Mouse (Mus musculus) myocyte (in vitro differentiated cells): ENCODE results near the gene Ndrg3. TPM values are rescaled to one million over a fixed set of nuclear protein-coding genes. Genes with fewer than 3 reads are reported as not detected.
A peak's percentile ranks its signal among the peaks of the same experiment; 100 is the strongest.

Experiments used
- H3K27me3 ChIP-seq: one replicate; pipeline ENCODE4 v1.6.1; 2011; ENCODE audit not compliant: control insufficient read depth, insufficient read depth, insufficient read length
- H3K36me3 ChIP-seq: one replicate; pipeline ENCODE4 v1.6.1; 2011; ENCODE audit not compliant: control insufficient read depth, insufficient read depth
- H3K4me2 ChIP-seq: one replicate; pipeline ENCODE4 v1.6.1; 2011; ENCODE audit warnings: low read depth, control low read depth
- H3K4me3 ChIP-seq: one replicate; pipeline ENCODE4 v1.5.1; 2011; ENCODE audit warnings: mild to moderate bottlenecking, control low read depth, moderate library complexity
- H3K79me2 ChIP-seq: one replicate; pipeline ENCODE4 v1.6.1; 2011; ENCODE audit not compliant: control insufficient read depth, insufficient read depth
- H3ac ChIP-seq: one replicate; pipeline ENCODE4 v1.6.1; 2011; ENCODE audit not compliant: control insufficient read depth, insufficient read length
- CEBPB ChIP-seq: IDR thresholded peaks from 2 replicates; pipeline ENCODE4 v1.6.1; 2011; ENCODE audit warnings: mild to moderate bottlenecking, moderate library complexity; ENCODE audit not compliant: poor library complexity, insufficient read depth, severe bottlenecking
- E2F4 ChIP-seq: IDR thresholded peaks from one replicate; pipeline ENCODE4 v1.6.1; 2011; ENCODE audit warnings: mild to moderate bottlenecking, control low read depth, moderate library complexity; ENCODE audit not compliant: insufficient read depth
- MAX ChIP-seq: IDR thresholded peaks from one replicate; pipeline ENCODE4 v1.6.1; 2011; ENCODE audit warnings: low read depth, mild to moderate bottlenecking, control low read depth
- MYOD1 ChIP-seq, 3 experiments: IDR thresholded peaks; one replicate each; pipeline ENCODE4 v1.6.1; 2011; ENCODE audit warnings: control low read depth in 2 of 3, low read depth in 2 of 3, mild to moderate bottlenecking in 2 of 3, moderate library complexity in 1 of 3; ENCODE audit not compliant: insufficient read length in 2 of 3, control insufficient read depth in 1 of 3
- MYOG ChIP-seq, 3 experiments: IDR thresholded peaks; one replicate each; pipeline ENCODE4 v1.6.1; 2011; ENCODE audit warnings: control low read depth in 2 of 3, low read depth in 2 of 3, mild to moderate bottlenecking in 2 of 3; ENCODE audit not compliant: insufficient read length in 2 of 3, control insufficient read depth in 1 of 3, insufficient read depth in 1 of 3
- POLR2A ChIP-seq: IDR thresholded peaks from one replicate; pipeline ENCODE4 v1.6.1; 2011; ENCODE audit warnings: low read depth, mild to moderate bottlenecking, control low read depth, moderate library complexity; ENCODE audit not compliant: insufficient read length
- POLR2AphosphoS2 ChIP-seq: IDR thresholded peaks from one replicate; pipeline ENCODE4 v1.6.1; 2011; ENCODE audit warnings: low read depth, control low read depth; ENCODE audit not compliant: insufficient read length
- REST ChIP-seq: IDR thresholded peaks from one replicate; pipeline ENCODE4 v1.6.1; 2011; ENCODE audit warnings: mild to moderate bottlenecking, control low read depth, moderate library complexity; ENCODE audit not compliant: insufficient read depth, insufficient read length
- SRF ChIP-seq: IDR thresholded peaks from one replicate; pipeline ENCODE4 v1.6.1; 2011; ENCODE audit warnings: low read depth; ENCODE audit not compliant: control insufficient read depth, insufficient read length
- TCF12 ChIP-seq: IDR thresholded peaks from one replicate; pipeline ENCODE4 v1.6.1; 2011; ENCODE audit warnings: mild to moderate bottlenecking, control low read depth; ENCODE audit not compliant: poor library complexity, insufficient read depth, severe bottlenecking
- TCF3 ChIP-seq: IDR thresholded peaks from one replicate; pipeline ENCODE4 v1.6.1; 2011; ENCODE audit warnings: low read depth, control low read depth; ENCODE audit not compliant: insufficient read length
- USF1 ChIP-seq: IDR thresholded peaks from one replicate; pipeline ENCODE4 v1.6.1; 2011; ENCODE audit warnings: low read depth, mild to moderate bottlenecking, control low read depth, moderate library complexity
- polyA plus RNA-seq: library from polyadenylated mRNA; unstranded; fragments of >200 nt; fragmentation: generic; extraction: Trizol; gene quantifications from one replicate; pipeline ENCODE4 v1.2.1, GENCODE M21; 2012; ENCODE audit warnings: missing spikeins

Ndrg3 gene
- polyA plus RNA-seq, 1 experiment = 34.0 TPM

- Histone ChIP-seq H3ac (no peak overlapping the region), H3K27me3 (no peaks in the 10 kb centered on the region), H3K79me2 (peaks cover 5% of the 10 kb centered on the region), H3K4me3 (no peak overlapping the region), H3K36me3 (peaks cover 26% of the 10 kb centered on the region), H3K4me2 (no peak overlapping the region)
- TF ChIP-seq USF1 = no peak
- TF ChIP-seq MYOD1 (IDR thresholded peaks at IDR 0.05; ENCODE audit: control insufficient read depth in 1 of 3, insufficient read length in 2 of 3, low read depth in 2 of 3) = no peak
- no peak for TF ChIP-seq CEBPB
- TF ChIP-seq E2F4 = no peak
- TF ChIP-seq MAX = no peak
- TF ChIP-seq TCF3 = no peak
- no peak for TF ChIP-seq REST
- no peak for TF ChIP-seq TCF12
- TF ChIP-seq POLR2A = no peak
- TF ChIP-seq MYOG (IDR thresholded peaks at IDR 0.05; ENCODE audit: control insufficient read depth in 1 of 3, insufficient read depth in 1 of 3, insufficient read length in 2 of 3, low read depth in 2 of 3) = no peak
Observed at GRCm38 (mm10) chr2:157037303-157037702, 45.4 kb upstream of the Ndrg3 start.

GRCm38 (mm10) chr2:157036400-157036799, 44.5 kb upstream of the Ndrg3 start:
- no peak overlapping the region for H3K4me3 ChIP-seq
- peaks cover 5% of the 10 kb centered on the region for H3K79me2 ChIP-seq
- no peak overlapping the region for H3ac ChIP-seq
- no peak for TF ChIP-seq MAX
- peak; percentile 7 for TF ChIP-seq USF1
- H3K36me3 ChIP-seq = peaks cover 26% of the 10 kb centered on the region
- H3K27me3 ChIP-seq = no peaks in the 10 kb centered on the region
- no peak overlapping the region for H3K4me2 ChIP-seq

GRCm38 (mm10) chr2:157035371-157035770, 43.5 kb upstream of the Ndrg3 start:
- H3ac ChIP-seq = no peak overlapping the region
- no peak overlapping the region for H3K4me3 ChIP-seq
- H3K36me3 ChIP-seq = peaks cover 26% of the 10 kb centered on the region
- peaks cover 5% of the 10 kb centered on the region for H3K79me2 ChIP-seq
- TF ChIP-seq CEBPB (no peak), REST (no peak)
- H3K27me3 ChIP-seq = no peaks in the 10 kb centered on the region
- no peak overlapping the region for H3K4me2 ChIP-seq

GRCm38 (mm10) chr2:157030804-157031203, 38.9 kb upstream of the Ndrg3 start:
- no peak overlapping the region for H3K4me3 ChIP-seq
- H3ac ChIP-seq = no peak overlapping the region
- peaks cover 2% of the 10 kb centered on the region for H3K79me2 ChIP-seq
- H3K4me2 ChIP-seq = no peak overlapping the region
- H3K27me3 ChIP-seq = no peaks in the 10 kb centered on the region
- H3K36me3 ChIP-seq = peaks cover 31% of the 10 kb centered on the region
- no peak for TF ChIP-seq REST
- TF ChIP-seq SRF = no peak
- TF ChIP-seq MYOG (IDR thresholded peaks at IDR 0.05; ENCODE audit: control insufficient read depth in 1 of 3, insufficient read depth in 1 of 3, insufficient read length in 2 of 3, low read depth in 2 of 3) = no peak
- TF ChIP-seq POLR2A = no peak
- no peak for TF ChIP-seq TCF12

- Histone ChIP-seq H3K79me2 (no peaks in the 10 kb centered on the region), H3ac (no peak overlapping the region), H3K27me3 (no peaks in the 10 kb centered on the region), H3K36me3 (peaks cover 31% of the 10 kb centered on the region), H3K4me2 (no peak overlapping the region), H3K4me3 (no peak overlapping the region)
- no peak for TF ChIP-seq REST
- no peak for TF ChIP-seq TCF3
- TF ChIP-seq MYOD1 (IDR thresholded peaks at IDR 0.05; ENCODE audit: control insufficient read depth in 1 of 3, insufficient read length in 2 of 3, low read depth in 2 of 3) = no peak
- TF ChIP-seq POLR2A = no peak
- TF ChIP-seq POLR2AphosphoS2 = no peak
- no peak for TF ChIP-seq MYOG (IDR thresholded peaks at IDR 0.05; ENCODE audit: control insufficient read depth in 1 of 3, insufficient read depth in 1 of 3, insufficient read length in 2 of 3, low read depth in 2 of 3)
- no peak for TF ChIP-seq E2F4
- TF ChIP-seq SRF = no peak
- no peak for TF ChIP-seq USF1
- TF ChIP-seq CEBPB = no peak
- TF ChIP-seq MAX = no peak
- TF ChIP-seq TCF12 = no peak
Observed at GRCm38 (mm10) chr2:157028261-157028660, 36.4 kb upstream of the Ndrg3 start.
